Mouse (Mus musculus) kidney, adult 9 months (tissue): ENCODE data around the gene Mob3b.

Experiments
- DNase-seq: peaks from one replicate; pipeline ENCODE4 v3.0.0; 2022

Gene Mob3b

GRCm38 (mm10) chr4:35146597-35146996 is 10.7 kb downstream of the Mob3b start:
- DNase-seq = no peak

GRCm38 (mm10) chr4:35145726-35146125 is 11.6 kb downstream of the Mob3b start:
- no peak for DNase-seq

- DNase-seq = no peak
These were observed 13.7 kb downstream of the Mob3b start for GRCm38 (mm10) chr4:35143472-35144102.

GRCm38 (mm10) chr4:35140317-35140716 is 17.0 kb downstream of the Mob3b start:
- DNase-seq = no peak

- no peak for DNase-seq
These were observed 19.2 kb downstream of the Mob3b start for GRCm38 (mm10) chr4:35138077-35138476.

- DNase-seq = no peak
These were observed 20.3 kb downstream of the Mob3b start for GRCm38 (mm10) chr4:35136996-35137395.

GRCm38 (mm10) chr4:35135806-35136205 is 21.5 kb downstream of the Mob3b start:
- DNase-seq = peak; percentile 48

- DNase-seq = peak; percentile 70
These were observed 22.3 kb downstream of the Mob3b start for GRCm38 (mm10) chr4:35134846-35135611.

- DNase-seq = peak; percentile 34
These were observed 23.9 kb downstream of the Mob3b start for GRCm38 (mm10) chr4:35133411-35133810.

- DNase-seq = no peak
These were observed 25.7 kb downstream of the Mob3b start for GRCm38 (mm10) chr4:35131592-35131991.

- DNase-seq = no peak
These were observed 26.8 kb downstream of the Mob3b start for GRCm38 (mm10) chr4:35130411-35130948.

GRCm38 (mm10) chr4:35127759-35128158 is 29.5 kb downstream of the Mob3b start:
- DNase-seq = no peak

- DNase-seq = peak; percentile 63
These were observed 30.5 kb downstream of the Mob3b start for GRCm38 (mm10) chr4:35126776-35127175.

GRCm38 (mm10) chr4:35125299-35125777 is 31.9 kb downstream of the Mob3b start:
- DNase-seq = no peak

- DNase-seq = no peak
These were observed 33.3 kb downstream of the Mob3b start for GRCm38 (mm10) chr4:35124027-35124426.

- DNase-seq = no peak
These were observed 34.2 kb downstream of the Mob3b start for GRCm38 (mm10) chr4:35123087-35123486.

- DNase-seq = peak; percentile 85
These were observed 36.2 kb downstream of the Mob3b start for GRCm38 (mm10) chr4:35121060-35121459.

- no peak for DNase-seq
These were observed 36.7 kb downstream of the Mob3b start for GRCm38 (mm10) chr4:35120575-35120974.

GRCm38 (mm10) chr4:35120159-35120558 is 37.1 kb downstream of the Mob3b start:
- no peak for DNase-seq

GRCm38 (mm10) chr4:35118851-35119250 is 38.4 kb downstream of the Mob3b start:
- no peak for DNase-seq

GRCm38 (mm10) chr4:35117144-35117543 is 40.1 kb downstream of the Mob3b start:
- DNase-seq = no peak

- DNase-seq = no peak
These were observed 41.4 kb downstream of the Mob3b start for GRCm38 (mm10) chr4:35115933-35116332.

GRCm38 (mm10) chr4:35114950-35115349 is 42.3 kb downstream of the Mob3b start:
- DNase-seq = no peak
